Mouse (Mus musculus): ENCODE results near the gene Gm20696. TPM values are rescaled to one million over a fixed set of nuclear protein-coding genes. Genes with fewer than 3 reads are reported as not detected.

Gene Gm20696
- total RNA-seq, 4 experiments from 2014 or later, result 7.2 to 9.9 (median 9.3) TPM

GRCm38 (mm10) chr6:99220472-99220871 is 446.1 kb downstream of the Gm20696 start:
- DNase-seq (ENCODE audit: low spot score in 2 of 2), result no peak

GRCm38 (mm10) chr6:99217846-99218245 is 448.8 kb downstream of the Gm20696 start:
- DNase-seq (ENCODE audit: low spot score in 2 of 2), result no peak

- DNase-seq (ENCODE audit: low spot score in 2 of 2), result no peak
These were observed 449.4 kb downstream of the Gm20696 start for GRCm38 (mm10) chr6:99217155-99217554.

- DNase-seq (ENCODE audit: low spot score in 2 of 2), result no peak
These were observed 454.1 kb downstream of the Gm20696 start for GRCm38 (mm10) chr6:99212461-99212860.

- no peak for DNase-seq (ENCODE audit: low spot score in 2 of 2)
These were observed 454.8 kb downstream of the Gm20696 start for GRCm38 (mm10) chr6:99211663-99212333.

GRCm38 (mm10) chr6:99210161-99210560 is 456.4 kb downstream of the Gm20696 start:
- no peak for DNase-seq (ENCODE audit: low spot score in 2 of 2)

Small RNAs within 50 kb of the gene (microRNA-seq; reads per million reads assigned to microRNA genes)
- 0 reads per million in 2 experiments for gene Gm22328

Other genes with a start within 250 kb of the Gm20696 start
- 100 to 1,000 TPM; 143 to 189 (median 162) TPM for gene Foxp1, start 144.1 kb downstream of the Gm20696 start, total RNA-seq (2022)
- 10 to 100 TPM; 19.5 to 21.7 (median 21.2) TPM for gene Eif4e3, start within 50 bp of the Gm20696 start, total RNA-seq (2022)
- gene Gpr27, start 25.9 kb upstream of the Gm20696 start, total RNA-seq (2022), result 10 to 100 TPM; 37.6 to 42.5 (median 40.0) TPM
- 1 to 10 TPM in 2 of 4 experiments, under 1 TPM in 2; 0.33 to 2.9 (median 0.78) TPM for gene Prok2, start 59.6 kb upstream of the Gm20696 start, total RNA-seq (2022)

Measured in left cerebral cortex, adult 8-10 months (tissue).